Mouse (Mus musculus): Measurements from ENCODE around the gene Ugt1a9. TPM values are rescaled to one million over a fixed set of nuclear protein-coding genes. Genes with fewer than 3 reads are reported as not detected.
"Not testable (repeated sequence)": the region's sequence is repeated elsewhere in the genome, so short reads cannot be mapped to it uniquely, and the experiment has no call there.

Ugt1a9 gene
- total RNA-seq, 1 experiment: not detected

GRCm38 (mm10) chr1:88125827-88126360 lies 55.3 kb downstream of the Ugt1a9 start:
- in situ Hi-C loops (cut with MboI; ENCODE audit: low sequenced_read_pairs in 2 of 2, unreplicated experiment in 2 of 2); H3K36me3 ChIP-seq (ENCODE audit: control insufficient read depth, insufficient read depth, low read length, poor library complexity, severe bottlenecking); H3K4me3 ChIP-seq (ENCODE audit: insufficient read depth in 1 of 2, low read depth in 1 of 2, low read length in 2 of 2, poor library complexity in 1 of 2, severe bottlenecking in 1 of 2); H3K9ac ChIP-seq (ENCODE audit: insufficient read depth, low read depth, low read length, poor library complexity, severe bottlenecking); H3K9me3 ChIP-seq (ENCODE audit: control insufficient read depth, insufficient read depth, low read depth, low read length); H3K27ac ChIP-seq (ENCODE audit: insufficient read depth, low read depth, low read length, poor library complexity, severe bottlenecking); H3K4me1 ChIP-seq (ENCODE audit: control insufficient read depth in 2 of 2, insufficient read depth in 2 of 2, low read length in 2 of 2, poor library complexity in 1 of 2); DNase-seq (ENCODE audit: low read depth, low spot score): not testable (repeated sequence)

- H3K4me3 ChIP-seq (ENCODE audit: insufficient read depth in 1 of 2, low read depth in 1 of 2, low read length in 2 of 2, poor library complexity in 1 of 2, severe bottlenecking in 1 of 2); H3K27ac ChIP-seq (ENCODE audit: insufficient read depth, low read depth, low read length, poor library complexity, severe bottlenecking); H3K9me3 ChIP-seq (ENCODE audit: control insufficient read depth, insufficient read depth, low read depth, low read length); DNase-seq (ENCODE audit: low read depth, low spot score); H3K4me1 ChIP-seq (ENCODE audit: control insufficient read depth in 2 of 2, insufficient read depth in 2 of 2, low read length in 2 of 2, poor library complexity in 1 of 2); in situ Hi-C loops (cut with MboI; ENCODE audit: low sequenced_read_pairs in 2 of 2, unreplicated experiment in 2 of 2); H3K9ac ChIP-seq (ENCODE audit: insufficient read depth, low read depth, low read length, poor library complexity, severe bottlenecking); H3K36me3 ChIP-seq (ENCODE audit: control insufficient read depth, insufficient read depth, low read length, poor library complexity, severe bottlenecking): not testable (repeated sequence)
Measured at GRCm38 (mm10) chr1:88129091-88129490, 58.5 kb downstream of the Ugt1a9 start.

- in situ Hi-C loops (cut with MboI; ENCODE audit: low sequenced_read_pairs in 2 of 2, unreplicated experiment in 2 of 2): loop anchor here in 1 of 2 experiments (5.0 kb wide), 1 partner anchor 33 kb away; the partner anchor contains the start of gene Ugt1a7c
Measured at GRCm38 (mm10) chr1:88130223-88130622, 59.6 kb downstream of the Ugt1a9 start.

GRCm38 (mm10) chr1:88133908-88134456 lies 63.4 kb downstream of the Ugt1a9 start:
- no peak overlapping the region for H3K27ac ChIP-seq (ENCODE audit: insufficient read depth, low read depth, low read length, poor library complexity, severe bottlenecking)
- H3K9ac ChIP-seq (ENCODE audit: insufficient read depth, low read depth, low read length, poor library complexity, severe bottlenecking): no peak overlapping the region
- in situ Hi-C loops (cut with MboI; ENCODE audit: low sequenced_read_pairs in 2 of 2, unreplicated experiment in 2 of 2): loop anchor here in 1 of 2 experiments (5.0 kb wide), 1 partner anchor 37 kb away; the partner anchor contains the start of gene Ugt1a7c

More at GRCm38 (mm10) chr1:88130223-88130622, 59.6 kb downstream of the Ugt1a9 start:
- not testable (repeated sequence) for H3K4me3 ChIP-seq (ENCODE audit: insufficient read depth in 1 of 2, low read depth in 1 of 2, low read length in 2 of 2, poor library complexity in 1 of 2, severe bottlenecking in 1 of 2); DNase-seq (ENCODE audit: low read depth, low spot score); H3K9ac ChIP-seq (ENCODE audit: insufficient read depth, low read depth, low read length, poor library complexity, severe bottlenecking); H3K9me3 ChIP-seq (ENCODE audit: control insufficient read depth, insufficient read depth, low read depth, low read length); H3K36me3 ChIP-seq (ENCODE audit: control insufficient read depth, insufficient read depth, low read length, poor library complexity, severe bottlenecking); H3K4me1 ChIP-seq (ENCODE audit: control insufficient read depth in 2 of 2, insufficient read depth in 2 of 2, low read length in 2 of 2, poor library complexity in 1 of 2); H3K27ac ChIP-seq (ENCODE audit: insufficient read depth, low read depth, low read length, poor library complexity, severe bottlenecking)

GRCm38 (mm10) chr1:88134457-88135011 lies 63.9 kb downstream of the Ugt1a9 start, which contains the start of gene Ugt1a6a:
Gene Ugt1a6a, plus strand, starts transcription at chr1:88134809.
- in situ Hi-C loops (cut with MboI; ENCODE audit: low sequenced_read_pairs in 2 of 2, unreplicated experiment in 2 of 2): loop anchor here in 1 of 2 experiments (5.0 kb wide), 1 partner anchor 37 kb away; the partner anchor contains the start of gene Ugt1a7c

More at GRCm38 (mm10) chr1:88133908-88134456, 63.4 kb downstream of the Ugt1a9 start:
- Histone ChIP-seq H3K4me1 (ENCODE audit: control insufficient read depth in 2 of 2, insufficient read depth in 2 of 2, low read length in 2 of 2, poor library complexity in 1 of 2) (0 out of 4 replicates have a peak, but pooled peaks cover 0 to 2% of the 10 kb centered on the region in 2 experiments), H3K4me3 (ENCODE audit: insufficient read depth in 1 of 2, low read depth in 1 of 2, low read length in 2 of 2, poor library complexity in 1 of 2, severe bottlenecking in 1 of 2) (no peak overlapping the region), H3K36me3 (ENCODE audit: control insufficient read depth, insufficient read depth, low read length, poor library complexity, severe bottlenecking) (no peaks in the 10 kb centered on the region), H3K9me3 (ENCODE audit: control insufficient read depth, insufficient read depth, low read depth, low read length) (no peaks in the 10 kb centered on the region)
- TF ChIP-seq ZNF384 (IDR thresholded peaks at IDR 0.05; ENCODE audit: low read depth, low read length) (no peak), HCFC1 (IDR thresholded peaks at IDR 0.05; ENCODE audit: borderline replicate concordance, insufficient read depth, low read length) (no peak), MAFK (IDR thresholded peaks at IDR 0.05; ENCODE audit: insufficient read depth, low read depth, low read length) (no peak), CHD2 (IDR thresholded peaks at IDR 0.05; ENCODE audit: low read depth, low read length) (no peak), ZC3H11A (IDR thresholded peaks at IDR 0.05; ENCODE audit: borderline replicate concordance, low read depth, low read length) (no peak)
- no peak for DNase-seq (ENCODE audit: low read depth, low spot score)

GRCm38 (mm10) chr1:88135229-88135904 lies 64.8 kb downstream of the Ugt1a9 start:
- H3K9me3 ChIP-seq (ENCODE audit: control insufficient read depth, insufficient read depth, low read depth, low read length); H3K36me3 ChIP-seq (ENCODE audit: control insufficient read depth, insufficient read depth, low read length, poor library complexity, severe bottlenecking); in situ Hi-C loops (cut with MboI; ENCODE audit: low sequenced_read_pairs in 2 of 2, unreplicated experiment in 2 of 2); H3K4me3 ChIP-seq (ENCODE audit: insufficient read depth in 1 of 2, low read depth in 1 of 2, low read length in 2 of 2, poor library complexity in 1 of 2, severe bottlenecking in 1 of 2); H3K27ac ChIP-seq (ENCODE audit: insufficient read depth, low read depth, low read length, poor library complexity, severe bottlenecking); DNase-seq (ENCODE audit: low read depth, low spot score); H3K9ac ChIP-seq (ENCODE audit: insufficient read depth, low read depth, low read length, poor library complexity, severe bottlenecking); H3K4me1 ChIP-seq (ENCODE audit: control insufficient read depth in 2 of 2, insufficient read depth in 2 of 2, low read length in 2 of 2, poor library complexity in 1 of 2): not testable (repeated sequence)

More at GRCm38 (mm10) chr1:88134457-88135011, 63.9 kb downstream of the Ugt1a9 start, which contains the start of gene Ugt1a6a:
- H3K36me3 ChIP-seq (ENCODE audit: control insufficient read depth, insufficient read depth, low read length, poor library complexity, severe bottlenecking); H3K9me3 ChIP-seq (ENCODE audit: control insufficient read depth, insufficient read depth, low read depth, low read length); H3K9ac ChIP-seq (ENCODE audit: insufficient read depth, low read depth, low read length, poor library complexity, severe bottlenecking); DNase-seq (ENCODE audit: low read depth, low spot score); H3K4me1 ChIP-seq (ENCODE audit: control insufficient read depth in 2 of 2, insufficient read depth in 2 of 2, low read length in 2 of 2, poor library complexity in 1 of 2); H3K27ac ChIP-seq (ENCODE audit: insufficient read depth, low read depth, low read length, poor library complexity, severe bottlenecking); H3K4me3 ChIP-seq (ENCODE audit: insufficient read depth in 1 of 2, low read depth in 1 of 2, low read length in 2 of 2, poor library complexity in 1 of 2, severe bottlenecking in 1 of 2): not testable (repeated sequence)
